Mouse (Mus musculus): Measurements from ENCODE around the gene Rassf1. TPM values are rescaled to one million over a fixed set of nuclear protein-coding genes. Genes with fewer than 3 reads are reported as not detected.

Rassf1 gene
- polyA plus RNA-seq, 1 experiment from 2014 or later = 41.1 TPM

DNA sequence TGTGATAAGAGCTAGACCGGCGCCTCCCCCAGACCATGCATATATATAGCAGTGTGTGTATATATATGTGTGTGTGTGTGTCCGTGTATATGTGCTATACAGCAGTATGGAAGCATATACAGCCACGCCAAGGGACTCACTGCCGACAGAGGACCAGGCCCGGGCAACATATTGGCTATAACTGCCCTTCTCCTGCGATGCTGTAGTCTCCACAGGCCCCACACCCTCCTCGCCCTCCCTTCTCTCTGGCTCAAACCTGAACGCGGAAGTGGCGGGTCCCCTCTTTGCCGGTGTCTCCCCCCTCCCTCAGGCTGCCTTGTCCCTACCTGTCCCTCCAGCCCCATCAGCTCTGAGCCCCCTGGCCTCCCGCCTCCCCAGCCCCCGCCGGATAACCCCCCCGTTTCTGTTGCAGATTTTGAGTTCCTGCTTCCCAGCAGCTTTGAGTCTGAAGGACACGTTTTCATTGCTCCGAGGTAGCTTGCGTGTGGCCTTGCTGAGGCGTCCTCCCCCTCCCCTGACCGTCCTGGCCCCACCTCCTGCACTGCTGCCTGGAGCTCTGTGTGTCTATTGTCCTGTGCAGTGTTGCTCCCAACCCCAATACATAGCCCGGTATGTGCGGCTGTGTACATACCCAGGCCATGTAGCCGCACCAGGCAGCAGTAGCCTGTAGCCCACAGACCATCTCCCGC, 29.5 kb upstream of the Rassf1 start:
- Histone ChIP-seq H3K36me3 (no peaks in the 10 kb centered on the region), H3K4me1 (peaks cover 11% of the 10 kb centered on the region), H3K27ac (replicated peaks) (no peak overlapping the region), H3K4me2 (replicated peaks) (0 out of 2 replicates have a peak overlapping the region, but pooled peaks have one; percentile 4), H3K9ac (replicated peaks) (0 out of 2 replicates have a peak overlapping the region, but pooled peaks have one; percentile 3), H3K27me3 (peaks cover 19% of the 10 kb centered on the region; the same call in 1 of the 2 replicates), H3K9me3 (no peaks in the 10 kb centered on the region), H3K4me3 (no peak overlapping the region)
- ATAC-seq (replicated peaks) = peak; percentile 27; the same call in 1 of the 2 replicates
- 22% methylated on average over 25 of the region's 25 CpGs for WGBS

- peaks cover 23% of the 10 kb centered on the region; the same call in 1 of the 2 replicates for H3K27me3 ChIP-seq
- 0 out of 2 replicates have a peak overlapping the region, but pooled peaks have one; percentile 3 for H3K9ac ChIP-seq (replicated peaks)
- H3K4me1 ChIP-seq = peaks cover 15% of the 10 kb centered on the region
- no peak for ATAC-seq (replicated peaks)
- no peaks in the 10 kb centered on the region for H3K9me3 ChIP-seq
- H3K27ac ChIP-seq (replicated peaks) = no peak overlapping the region
- H3K36me3 ChIP-seq = no peaks in the 10 kb centered on the region
- no peak overlapping the region for H3K4me2 ChIP-seq (replicated peaks)
- WGBS = 20% methylated on average over 2 of the region's 2 CpGs
- H3K4me3 ChIP-seq = no peak overlapping the region
These were observed 29.0 kb upstream of the Rassf1 start for GRCm38 (mm10) chr9:107522400-107522711.

DNA sequence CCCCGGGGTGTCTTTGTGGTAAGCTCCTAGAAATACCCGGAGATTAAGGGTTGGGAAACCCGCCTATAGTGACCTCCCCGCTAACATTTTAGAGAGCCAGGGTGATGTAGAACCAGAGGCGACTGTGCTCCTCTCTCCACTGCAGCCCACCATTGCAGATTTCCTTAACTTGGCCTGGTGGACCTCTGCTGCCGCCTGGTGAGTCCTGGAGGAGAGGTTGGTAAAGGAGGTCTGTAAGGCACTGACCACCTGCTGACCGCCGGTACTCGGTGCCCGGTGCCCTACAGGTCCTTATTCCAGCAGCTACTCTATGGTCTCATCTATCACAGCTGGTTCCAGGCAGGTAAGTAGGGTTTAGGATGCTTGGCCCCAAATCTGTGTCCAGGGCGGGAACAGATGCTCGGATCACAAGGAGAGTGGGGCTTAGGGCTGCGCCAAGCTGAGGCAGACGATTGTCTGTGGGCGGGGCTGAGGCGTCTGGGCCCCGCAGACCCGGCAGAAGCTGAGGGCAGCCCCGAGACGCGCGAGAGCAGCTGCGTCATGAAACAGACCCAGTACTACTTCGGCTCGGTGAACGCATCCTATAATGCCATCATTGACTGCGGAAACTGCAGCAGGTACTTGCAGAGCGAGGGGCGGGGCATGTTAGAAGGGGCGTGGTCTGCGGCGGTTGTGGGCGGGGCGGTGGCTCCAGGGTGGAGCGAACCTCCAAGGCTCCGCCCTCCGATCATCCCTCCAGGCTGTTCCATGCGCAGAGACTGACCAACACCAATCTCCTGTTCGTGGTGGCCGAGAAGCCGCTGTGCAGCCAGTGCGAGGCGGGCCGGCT, 24.9 kb upstream of the Rassf1 start:
- Histone ChIP-seq H3K27me3 (peaks cover 25% of the 10 kb centered on the region; the same call in 1 of the 2 replicates), H3K27ac (replicated peaks) (no peak overlapping the region), H3K9me3 (no peaks in the 10 kb centered on the region), H3K4me3 (peak overlapping the region; percentile 25), H3K36me3 (no peaks in the 10 kb centered on the region), H3K9ac (replicated peaks) (no peak overlapping the region), H3K4me1 (peaks cover 15% of the 10 kb centered on the region), H3K4me2 (replicated peaks) (peak overlapping the region; percentile 31)
- WGBS = 5% methylated on average over 44 of the region's 44 CpGs
- ATAC-seq (replicated peaks) = peak; percentile 54

DNA sequence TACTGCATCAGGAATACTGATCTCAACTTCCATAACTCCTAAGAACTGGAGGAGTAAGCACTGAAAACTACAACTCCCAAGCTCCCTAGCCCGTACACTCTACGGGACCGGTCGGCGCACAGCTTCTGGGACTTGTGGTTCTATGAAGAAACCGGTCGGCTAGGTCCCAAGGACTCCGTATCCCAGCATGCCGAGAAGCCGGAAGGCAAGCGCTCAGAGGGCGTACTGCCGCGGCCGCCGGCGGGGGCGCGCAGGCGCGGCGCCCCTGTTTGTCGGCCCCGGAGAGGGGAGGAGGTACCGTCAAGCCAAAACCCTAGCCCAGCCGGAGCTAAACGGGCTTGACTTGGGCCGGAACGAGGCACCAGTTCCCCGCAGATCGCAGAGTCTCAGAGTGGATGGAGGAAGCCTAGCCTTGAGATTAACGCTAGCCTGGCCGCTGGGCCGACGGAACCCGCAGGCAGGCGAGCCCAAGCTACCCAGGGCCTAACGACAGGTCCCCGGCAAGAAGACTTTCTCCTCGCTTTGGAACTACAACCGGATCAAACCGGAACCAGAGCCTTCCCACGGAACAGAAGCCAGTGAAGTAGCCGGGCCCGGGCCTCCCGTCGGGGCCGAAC, 17.5 kb upstream of the Rassf1 start, which contains the start of gene Tmem115:
Gene Tmem115 (plus strand): TSS at position 155 of the 617 bp plus-strand sequence.
- H3K27me3 ChIP-seq = no peaks in the 10 kb centered on the region
- peak within 1 kb of the TSS; percentile 67 for H3K27ac ChIP-seq (replicated peaks)
- peak within 1 kb of the TSS; percentile 97 for H3K4me2 ChIP-seq (replicated peaks)
- H3K36me3 ChIP-seq = peaks cover 15% of the 10 kb centered on the region
- H3K9ac ChIP-seq (replicated peaks) = peak within 1 kb of the TSS; percentile 81
- peak within 1 kb of the TSS; percentile 65 for H3K4me3 ChIP-seq
- under 1% methylated on average over 48 of the region's 48 CpGs for WGBS
- peak; percentile 99 for ATAC-seq (replicated peaks)
- peaks cover 34% of the 10 kb centered on the region for H3K4me1 ChIP-seq
- H3K9me3 ChIP-seq = no peaks in the 10 kb centered on the region

GRCm38 (mm10) chr9:107534408-107535202, 16.8 kb upstream of the Rassf1 start:
- ATAC-seq (replicated peaks) = no peak
- Histone ChIP-seq H3K27ac (replicated peaks) (peak overlapping the region; percentile 67), H3K4me2 (replicated peaks) (peak overlapping the region; percentile 97), H3K4me1 (peaks cover 34% of the 10 kb centered on the region), H3K27me3 (no peaks in the 10 kb centered on the region), H3K9me3 (no peaks in the 10 kb centered on the region), H3K4me3 (peak overlapping the region; percentile 65), H3K9ac (replicated peaks) (peak overlapping the region; percentile 81), H3K36me3 (peaks cover 22% of the 10 kb centered on the region)
- WGBS = under 1% methylated on average over 40 of the region's 40 CpGs

DNA sequence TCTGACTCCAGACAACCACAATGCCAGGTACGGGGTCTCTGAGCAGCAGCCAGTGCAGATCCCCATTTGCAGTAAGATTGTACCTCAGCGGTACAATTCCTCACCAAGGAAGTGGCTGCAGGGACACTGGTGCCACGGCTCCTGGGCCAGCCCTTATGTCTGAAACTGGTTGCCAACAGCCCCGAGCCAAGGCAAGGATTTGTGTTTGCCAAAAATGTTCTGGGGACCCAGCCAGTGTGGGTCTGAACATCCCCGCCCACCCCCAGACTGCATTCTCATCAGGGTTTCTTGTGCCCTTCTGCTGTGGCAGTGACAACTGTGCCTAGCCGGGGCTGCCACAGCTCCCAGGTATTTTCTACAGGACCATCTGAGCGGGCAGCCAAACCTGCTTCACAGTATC, 13.1 kb upstream of the Rassf1 start:
- Histone ChIP-seq H3K36me3 (peaks cover 29% of the 10 kb centered on the region), H3K9ac (replicated peaks) (no peak overlapping the region), H3K27ac (replicated peaks) (no peak overlapping the region), H3K4me2 (replicated peaks) (no peak overlapping the region), H3K27me3 (no peaks in the 10 kb centered on the region), H3K4me1 (peaks cover 53% of the 10 kb centered on the region), H3K9me3 (no peaks in the 10 kb centered on the region), H3K4me3 (no peak overlapping the region)
- 79% methylated on average over 7 of the region's 7 CpGs for WGBS
- no peak for ATAC-seq (replicated peaks)

- H3K9ac ChIP-seq (replicated peaks) = no peak overlapping the region
These were observed 12.6 kb upstream of the Rassf1 start for GRCm38 (mm10) chr9:107538711-107539110.

GRCm38 (mm10) chr9:107539940-107540339, 11.4 kb upstream of the Rassf1 start:
- H3K4me2 ChIP-seq (replicated peaks) = no peak overlapping the region
- peaks cover 44% of the 10 kb centered on the region for H3K36me3 ChIP-seq

More at GRCm38 (mm10) chr9:107538711-107539110, 12.6 kb upstream of the Rassf1 start:
- H3K27me3 ChIP-seq = no peaks in the 10 kb centered on the region
- H3K36me3 ChIP-seq = peaks cover 32% of the 10 kb centered on the region
- H3K27ac ChIP-seq (replicated peaks) = no peak overlapping the region
- H3K4me1 ChIP-seq = peaks cover 53% of the 10 kb centered on the region
- no peak for ATAC-seq (replicated peaks)
- no peak overlapping the region for H3K4me2 ChIP-seq (replicated peaks)
- H3K9me3 ChIP-seq = no peaks in the 10 kb centered on the region
- 94% methylated on average over 3 of the region's 3 CpGs for WGBS
- no peak overlapping the region for H3K4me3 ChIP-seq

GRCm38 (mm10) chr9:107540420-107540819, 10.9 kb upstream of the Rassf1 start:
- Histone ChIP-seq H3K36me3 (peaks cover 46% of the 10 kb centered on the region), H3K4me1 (peaks cover 48% of the 10 kb centered on the region), H3K4me2 (replicated peaks) (peak overlapping the region; percentile 77; the same call in 1 of the 2 replicates), H3K27me3 (no peaks in the 10 kb centered on the region), H3K9ac (replicated peaks) (no peak overlapping the region; the same call in 1 of the 2 replicates), H3K27ac (replicated peaks) (no peak overlapping the region), H3K4me3 (0 out of 2 replicates have a peak overlapping the region, but pooled peaks have one; percentile 89), H3K9me3 (no peaks in the 10 kb centered on the region)
- WGBS = 79% methylated on average over 4 of the region's 4 CpGs
- no peak for ATAC-seq (replicated peaks)

More at GRCm38 (mm10) chr9:107539940-107540339, 11.4 kb upstream of the Rassf1 start:
- Histone ChIP-seq H3K27ac (replicated peaks) (no peak overlapping the region), H3K9me3 (no peaks in the 10 kb centered on the region), H3K9ac (replicated peaks) (no peak overlapping the region), H3K27me3 (no peaks in the 10 kb centered on the region), H3K4me3 (no peak overlapping the region), H3K4me1 (peaks cover 50% of the 10 kb centered on the region)
- 93% methylated on average over 8 of the region's 8 CpGs for WGBS
- ATAC-seq (replicated peaks) = no peak

DNA sequence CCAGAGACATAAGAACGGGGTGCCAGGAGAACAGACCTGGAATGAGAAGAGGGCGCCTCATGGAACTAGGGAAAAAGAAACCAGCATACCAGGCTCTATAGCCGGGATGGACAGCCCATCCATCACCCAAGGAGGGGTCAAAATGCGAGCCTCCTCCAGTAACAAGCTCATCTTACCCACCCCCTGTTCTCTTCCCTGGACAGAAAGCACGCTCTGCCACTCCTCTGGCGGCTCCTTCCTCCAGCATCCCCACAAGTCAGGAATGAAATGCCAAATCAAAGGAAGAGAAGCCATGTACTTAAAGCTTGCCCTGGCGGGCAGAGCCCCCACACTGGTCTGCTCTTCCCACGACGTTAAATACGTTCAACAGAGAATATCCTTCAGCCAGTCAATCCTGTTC, 10.3 kb upstream of the Rassf1 start:
- Histone ChIP-seq H3K36me3 (peaks cover 46% of the 10 kb centered on the region), H3K27me3 (no peaks in the 10 kb centered on the region), H3K27ac (replicated peaks) (no peak overlapping the region; the same call in 1 of the 2 replicates), H3K4me3 (peak overlapping the region; percentile 89), H3K9ac (replicated peaks) (peak overlapping the region; percentile 65), H3K9me3 (no peaks in the 10 kb centered on the region), H3K4me1 (peaks cover 46% of the 10 kb centered on the region), H3K4me2 (replicated peaks) (peak overlapping the region; percentile 77)
- WGBS = 35% methylated on average over 10 of the region's 10 CpGs
- no peak for ATAC-seq (replicated peaks)

Measured in forebrain, embryonic 15.5 days (tissue).